Mouse (Mus musculus) heart, postnatal 0 days (tissue): ENCODE data around the gene Chp1. TPM values are rescaled to one million over a fixed set of nuclear protein-coding genes. Genes with fewer than 3 reads are reported as not detected.

Experiments used
- ATAC-seq: fragments of 200-750 bp; cut with Nextera tagmentation; 2 replicates; pipeline ENCODE4 v1.8.0; 2017; ENCODE audit warnings: low read depth, moderate number of reproducible peaks, moderate library complexity; ENCODE audit not compliant: insufficient read depth
- DNase-seq: peaks from one replicate; pipeline ENCODE4 v3.0.0-alpha.2; 2016; ENCODE audit warnings: low spot score
- H3K27ac ChIP-seq: fragments of 300-500 bp; sonication (generic); 2 replicates; pipeline ENCODE4 v1.5.1; 2014; ENCODE audit warnings: low read depth, mild to moderate bottlenecking
- H3K27me3 ChIP-seq: fragments of 300-500 bp; sonication (generic); 2 replicates; pipeline ENCODE4 v1.6.1; 2014; ENCODE audit warnings: low read length, mixed read lengths; ENCODE audit not compliant: control insufficient read depth, insufficient read depth
- H3K36me3 ChIP-seq: fragments of 300-500 bp; sonication (generic); replicated peaks from 2 replicates; pipeline ENCODE4 v1.6.1; 2014; ENCODE audit warnings: low read length, mixed read lengths; ENCODE audit not compliant: control insufficient read depth, insufficient read depth
- H3K4me1 ChIP-seq: fragments of 300-500 bp; sonication (generic); 2 replicates; pipeline ENCODE4 v1.6.1; 2014; ENCODE audit warnings: antibody characterized with exemption; ENCODE audit not compliant: control insufficient read depth, insufficient read depth
- H3K4me2 ChIP-seq: fragments of 300-500 bp; sonication (generic); 2 replicates; pipeline ENCODE4 v1.6.1; 2014; ENCODE audit warnings: low read depth, mild to moderate bottlenecking, low read length, moderate library complexity
- H3K4me3 ChIP-seq: fragments of 300-500 bp; sonication (generic); 2 replicates; pipeline ENCODE4 v1.5.1; 2014; ENCODE audit warnings: low read depth, low read length
- H3K9ac ChIP-seq: fragments of 300-500 bp; sonication (generic); replicated peaks from 2 replicates; pipeline ENCODE4 v1.6.1; 2014; ENCODE audit warnings: low read depth, low read length, mixed read lengths
- H3K9me3 ChIP-seq: fragments of 300-500 bp; sonication (generic); replicated peaks from 2 replicates; pipeline ENCODE4 v1.6.1; 2016; ENCODE audit warnings: low read length; ENCODE audit not compliant: control insufficient read depth
- CTCF ChIP-seq: IDR thresholded peaks from 2 replicates; pipeline ENCODE4 v1.5.1; 2016; ENCODE audit warnings: antibody characterized with exemption, control low read depth, low read depth
- EP300 ChIP-seq: IDR thresholded peaks from 2 replicates; pipeline ENCODE4 v1.6.1; 2016; ENCODE audit warnings: antibody characterized with exemption, low read depth
- whole genome bisulfite sequencing: fragments of 180-500 bp; shearing (Covaris S2); extraction: QIAGEN DNeasy Blood & Tissue Kit; methylation state at CpG from one replicate; pipeline ENCODE4 v1.1.7; 2014; 5-methylcytosine and 5-hydroxymethylcytosine counted together
- polyA plus RNA-seq: library from polyadenylated mRNA; unstranded; fragments of >200 nt; fragmentation: Nextera tagmentation; extraction: Ambion mirVana; gene quantifications from 2 replicates; pipeline ENCODE4 v1.2.1, GENCODE M21; 2015
- total RNA-seq: library from RNA; depleted of rRNA; stranded (reverse); fragments of >200 nt; gene quantifications from 2 replicates; pipeline ENCODE4 v1.2.3, GENCODE M21; 2014; ENCODE audit warnings: low replicate concordance

The Chp1 gene
- total and polyA plus RNA-seq, 2 experiments from 2014 or later, result 51.1 to 81.1 TPM

GRCm38 (mm10) chr2:119510856-119511255, 36.6 kb upstream of the Chp1 start:
- Histone ChIP-seq H3K27ac (no peak overlapping the region), H3K4me1 (no peaks in the 10 kb centered on the region), H3K9me3 (no peaks in the 10 kb centered on the region), H3K4me2 (no peak overlapping the region), H3K27me3 (no peaks in the 10 kb centered on the region), H3K9ac (no peak overlapping the region), H3K36me3 (no peaks in the 10 kb centered on the region), H3K4me3 (no peak overlapping the region)
- DNase-seq (no peak), ATAC-seq (no peak)
- 69% methylated on average over 2 of the region's 2 CpGs for WGBS
- TF ChIP-seq CTCF (no peak), EP300 (no peak)

- no peaks in the 10 kb centered on the region for H3K27me3 ChIP-seq
- WGBS, result 73% methylated on average over 3 of the region's 3 CpGs
- no peak overlapping the region for H3K4me3 ChIP-seq
- no peaks in the 10 kb centered on the region for H3K36me3 ChIP-seq
- no peaks in the 10 kb centered on the region for H3K4me1 ChIP-seq
- no peak overlapping the region for H3K27ac ChIP-seq
- ATAC-seq (no peak), DNase-seq (no peak)
- H3K4me2 ChIP-seq, result no peak overlapping the region
- H3K9me3 ChIP-seq, result no peaks in the 10 kb centered on the region
- TF ChIP-seq EP300 (no peak), CTCF (peak; percentile 17)
- no peak overlapping the region for H3K9ac ChIP-seq
Observed at GRCm38 (mm10) chr2:119512292-119512691, 35.2 kb upstream of the Chp1 start.

- TF ChIP-seq EP300 (no peak), CTCF (no peak)
Observed at GRCm38 (mm10) chr2:119514026-119514522, 33.4 kb upstream of the Chp1 start.

GRCm38 (mm10) chr2:119516811-119517210, 30.7 kb upstream of the Chp1 start:
- no peak overlapping the region for H3K4me2 ChIP-seq
- no peaks in the 10 kb centered on the region for H3K9me3 ChIP-seq
- no peak overlapping the region for H3K27ac ChIP-seq
- no peaks in the 10 kb centered on the region for H3K27me3 ChIP-seq
- no peak overlapping the region for H3K9ac ChIP-seq
- TF ChIP-seq EP300 (no peak), CTCF (no peak)
- H3K4me1 ChIP-seq, result no peaks in the 10 kb centered on the region
- no peak for DNase-seq
- ATAC-seq, result no peak
- no peaks in the 10 kb centered on the region for H3K36me3 ChIP-seq
- H3K4me3 ChIP-seq, result no peak overlapping the region
- 55% methylated on average over 5 of the region's 5 CpGs for WGBS

More at GRCm38 (mm10) chr2:119514026-119514522, 33.4 kb upstream of the Chp1 start:
- no peak overlapping the region for H3K4me2 ChIP-seq
- no peak overlapping the region for H3K4me3 ChIP-seq
- H3K9ac ChIP-seq, result no peak overlapping the region
- H3K27ac ChIP-seq, result no peak overlapping the region
- WGBS, result 66% methylated on average over 3 of the region's 3 CpGs
- DNase-seq (no peak), ATAC-seq (no peak)
- no peaks in the 10 kb centered on the region for H3K4me1 ChIP-seq
- no peaks in the 10 kb centered on the region for H3K36me3 ChIP-seq
- H3K9me3 ChIP-seq, result no peaks in the 10 kb centered on the region
- no peaks in the 10 kb centered on the region for H3K27me3 ChIP-seq

- WGBS, result 61% methylated on average over 7 of the region's 7 CpGs
- Histone ChIP-seq H3K4me1 (no peaks in the 10 kb centered on the region), H3K4me2 (no peak overlapping the region), H3K36me3 (no peaks in the 10 kb centered on the region), H3K27me3 (no peaks in the 10 kb centered on the region), H3K9me3 (no peaks in the 10 kb centered on the region), H3K27ac (no peak overlapping the region), H3K4me3 (no peak overlapping the region), H3K9ac (no peak overlapping the region)
- TF ChIP-seq CTCF (peak; percentile 11; the same call in 1 of the 2 replicates), EP300 (no peak)
- ATAC-seq, result no peak
- peak; percentile 30 for DNase-seq
Observed at GRCm38 (mm10) chr2:119520550-119520949, 26.9 kb upstream of the Chp1 start.

GRCm38 (mm10) chr2:119523836-119524235, 23.7 kb upstream of the Chp1 start:
- Histone ChIP-seq H3K4me3 (no peak overlapping the region), H3K4me1 (no peaks in the 10 kb centered on the region), H3K9ac (no peak overlapping the region), H3K27me3 (no peaks in the 10 kb centered on the region), H3K4me2 (no peak overlapping the region), H3K9me3 (no peaks in the 10 kb centered on the region), H3K27ac (no peak overlapping the region), H3K36me3 (no peaks in the 10 kb centered on the region)
- WGBS, result 76% methylated on average over 4 of the region's 4 CpGs
- ATAC-seq (no peak), DNase-seq (no peak)
- no peak for TF ChIP-seq CTCF
- no peak for TF ChIP-seq EP300
